Comparison of ENCODE assay signal across 9 mouse cellular contexts in genomic region chr17:28368449-28368848, GRCm38 (mm10). TPM values are rescaled to one million over a fixed set of nuclear protein-coding genes. Genes with fewer than 3 reads are reported as not detected.
DNase-seq lines count a peak whose midpoint lies in the region; ATAC-seq lines count a peak whose summit lies in the region.
"Had no signal": no experiment of that assay in that cellular context is flagged by ENCODE, and none has a peak within 500 bp of the region (broad histone marks: within the 10 kb centered on the region; RNA-seq: fewer than 3 reads in every experiment).

No protein-coding gene starts in this region.

- peak overlapping the region; percentile 3; the same call in 1 of the 2 replicates for H3K4me2 ChIP-seq in embryonic facial prominence, embryonic 13.5 days
- H3K4me2 ChIP-seq: liver, embryonic 15.5 days had no signal

- intact Hi-C loops in heart, postnatal 14 days (cut with DNase I), result loop anchor here (2.0 to 5.0 kb wide), 3 partner anchors 40 to 161 kb away; partner anchors contain the start of genes Def6 and Rpl10a

- H3K27me3 ChIP-seq in embryonic facial prominence, embryonic 13.5 days, result peaks cover 25% of the 10 kb centered on the region

- H3K4me1 ChIP-seq in embryonic facial prominence, embryonic 13.5 days, result peaks cover 16% of the 10 kb centered on the region

- no peaks in the 10 kb centered on the region for H3K9me3 ChIP-seq in embryonic facial prominence, embryonic 13.5 days
- H3K9me3 ChIP-seq: liver, embryonic 15.5 days had no signal

- H3K4me3 ChIP-seq in embryonic facial prominence, embryonic 13.5 days, result no peak overlapping the region
- H3K4me3 ChIP-seq: liver, embryonic 15.5 days had no signal

- WGBS in embryonic facial prominence, embryonic 13.5 days, result 7% methylated on average over 13 of the region's 13 CpGs

- H3K9ac ChIP-seq in embryonic facial prominence, embryonic 13.5 days, result no peak overlapping the region
- H3K9ac ChIP-seq: liver, embryonic 15.5 days had no signal

- H3K27ac ChIP-seq in embryonic facial prominence, embryonic 13.5 days, result no peak overlapping the region
- H3K27ac ChIP-seq: liver, embryonic 15.5 days had no signal

- peak; percentile 41 to 64 for DNase-seq in cerebellum, adult 18-20 months
- DNase-seq in adrenal gland, adult 8-10 months, result peak; percentile 54
- DNase-seq in heart, postnatal 14 days, result peak; percentile 84 to 92
- DNase-seq in layer of hippocampus, postnatal 25 days (ENCODE audit: extremely low spot score in 1 of 2, low spot score in 1 of 2), result peak; percentile 46 to 79
- DNase-seq in spleen, postnatal 36 days (ENCODE audit: low spot score in 2 of 2), result peak; percentile 45 to 51

- no peak; the same call in 1 of the 2 replicates for ATAC-seq in cerebellum, adult (ENCODE audit: insufficient number of reproducible peaks, low FRiP score, low TSS enrichment)
- ATAC-seq in embryonic facial prominence, embryonic 13.5 days (ENCODE audit: insufficient number of reproducible peaks, insufficient read depth, low FRiP score, low TSS enrichment, low read depth), result no peak
- ATAC-seq in megakaryocyte, adult 5-6 weeks (ENCODE audit: poor library complexity, severe bottlenecking), result peak; percentile 75

- H3K36me3 ChIP-seq in embryonic facial prominence, embryonic 13.5 days, result no peaks in the 10 kb centered on the region
- H3K36me3 ChIP-seq: liver, embryonic 15.5 days had no signal

RNA-seq across cellular contexts. Expression of gene Tulp1, which starts 3.4 kb away (rescaled TPM):
- total RNA-seq in adrenal gland, adult 8-10 months (2022), result under 1 TPM in 2 of 4 experiments, not detected in 2; 0.16 to 0.49 TPM
- polyA plus RNA-seq in embryonic facial prominence, embryonic 13.5 days (2015; fragmentation: Nextera tagmentation; extraction: Ambion mirVana), result 7.3 and 10.5 TPM in 2 replicates
- under 1 TPM; 0.41 TPM for total RNA-seq in heart, postnatal 14 days (2021)
- not detected for total RNA-seq in layer of hippocampus, postnatal 25 days (2021)
- total RNA-seq in megakaryocyte, adult 5-6 weeks (2015), result not detected in 2 replicates
- total RNA-seq in megakaryocyte, adult 5-6 weeks (2017), result not detected in 2 replicates

RNA-seq across cellular contexts. Expression of gene Tead3, which starts 17.8 kb away (rescaled TPM):
- 10 to 100 TPM in 3 of 4 experiments, 1 to 10 TPM in 1; 8.5 to 21.1 (median 13.3) TPM for total RNA-seq in adrenal gland, adult 8-10 months (2022)
- polyA plus RNA-seq in embryonic facial prominence, embryonic 13.5 days (2015; fragmentation: Nextera tagmentation; extraction: Ambion mirVana), result 14.9 and 18.9 TPM in 2 replicates
- 10 to 100 TPM; 12.3 to 19.2 TPM for total RNA-seq in heart, postnatal 14 days (2021)
- total RNA-seq in layer of hippocampus, postnatal 25 days (2021), result 1 to 10 TPM; 2.2 to 4.0 TPM
- total RNA-seq in megakaryocyte, adult 5-6 weeks (2015), result not detected in 2 replicates
- not detected in 2 replicates for total RNA-seq in megakaryocyte, adult 5-6 weeks (2017)

RNA-seq across cellular contexts. Expression of gene Rpl10a, which starts 40.2 kb away (rescaled TPM):
- total RNA-seq in adrenal gland, adult 8-10 months (2022), result 100 to 1,000 TPM; 742 to 804 (median 775) TPM
- 653 and 701 TPM in 2 replicates for polyA plus RNA-seq in embryonic facial prominence, embryonic 13.5 days (2015; fragmentation: Nextera tagmentation; extraction: Ambion mirVana)
- total RNA-seq in heart, postnatal 14 days (2021), result 100 to 1,000 TPM; 411 to 471 TPM
- 100 to 1,000 TPM; 353 to 376 TPM for total RNA-seq in layer of hippocampus, postnatal 25 days (2021)
- total RNA-seq in megakaryocyte, adult 5-6 weeks (2015), result 1,429 and 1,585 TPM in 2 replicates
- total RNA-seq in megakaryocyte, adult 5-6 weeks (2017), result 468 and 491 TPM in 2 replicates

RNA-seq across cellular contexts. Expression of gene Fance, which starts 55.1 kb away (rescaled TPM):
- 10 to 100 TPM; 24.9 to 45.2 (median 36.2) TPM for total RNA-seq in adrenal gland, adult 8-10 months (2022)
- 34.5 and 39.5 TPM in 2 replicates for polyA plus RNA-seq in embryonic facial prominence, embryonic 13.5 days (2015; fragmentation: Nextera tagmentation; extraction: Ambion mirVana)
- 10 to 100 TPM; 12.8 to 14.2 TPM for total RNA-seq in heart, postnatal 14 days (2021)
- total RNA-seq in layer of hippocampus, postnatal 25 days (2021), result 10 to 100 TPM; 22.6 to 27.1 TPM
- 11.5 and 11.9 TPM in 2 replicates for total RNA-seq in megakaryocyte, adult 5-6 weeks (2015)
- total RNA-seq in megakaryocyte, adult 5-6 weeks (2017), result 7.5 and 14.3 TPM in 2 replicates
